Mouse (Mus musculus): ENCODE results near the gene S100a8.
A peak's percentile ranks its signal among the peaks of the same experiment; 100 is the strongest.

S100a8 gene

GRCm38 (mm10) chr3:90683929-90684328, 15.2 kb downstream of the S100a8 start:
- no peak for DNase-seq

- no peak for DNase-seq
Observed at GRCm38 (mm10) chr3:90686835-90687234, 18.1 kb downstream of the S100a8 start.

- DNase-seq = no peak
Observed at GRCm38 (mm10) chr3:90693496-90693895, 24.7 kb downstream of the S100a8 start.

GRCm38 (mm10) chr3:90695613-90696012, 26.8 kb downstream of the S100a8 start, which contains the start of gene S100a9:
TSS of gene S100a9 (minus strand) at chr3:90695721.
- DNase-seq = no peak

- DNase-seq = no peak
Observed at GRCm38 (mm10) chr3:90702244-90702643, 33.5 kb downstream of the S100a8 start.

- peak; percentile 13 for DNase-seq
Observed at GRCm38 (mm10) chr3:90708523-90709202, 39.9 kb downstream of the S100a8 start.

- peak; percentile 97 for DNase-seq
Observed at GRCm38 (mm10) chr3:90709591-90710460, 41.0 kb downstream of the S100a8 start.

Measured in right cerebral cortex, postnatal 14 days (tissue).